Mouse (Mus musculus): ENCODE data around the gene Cant1.

- TF ChIP-seq CTCF (IDR thresholded peaks at IDR 0.05; ENCODE audit: low read depth) (no peak), EP300 (IDR thresholded peaks at IDR 0.05; ENCODE audit: low read depth) (no peak)
Observed at GRCm38 (mm10) chr11:118375881-118376280, 43.0 kb downstream of the Cant1 start.
